Comparison of ENCODE assay signal across 8 mouse cellular contexts in genomic region chr7:142278183-142278582, GRCm38 (mm10). TPM values are rescaled to one million over a fixed set of nuclear protein-coding genes. Genes with fewer than 3 reads are reported as not detected.
DNase-seq lines count a peak whose midpoint lies in the region; ATAC-seq and TF ChIP-seq lines count a peak whose summit lies in the region.
"Not testable (repeated sequence)": the region's sequence is repeated elsewhere in the genome, so short reads cannot be mapped to it uniquely, and the experiment has no call there.
"Had no signal": no experiment of that assay in that cellular context is flagged by ENCODE, and none has a peak within 500 bp of the region (broad histone marks: within the 10 kb centered on the region; RNA-seq: fewer than 3 reads in every experiment).

No protein-coding gene starts in this region.

- peak; percentile 71 for TF ChIP-seq CTCF in Patski (IDR thresholded peaks at IDR 0.05)

- DNase-seq in Patski (ENCODE audit: low read depth, low spot score), result not testable (repeated sequence)
- peak; percentile 60 for DNase-seq in cerebellum, adult 9-10 months
- peak; percentile 57 for DNase-seq in forelimb bud, embryonic 11.5 days (ENCODE audit: low read depth, low spot score)
- peak; percentile 70 for DNase-seq in induced T-regulatory cell, adult 2 months (ENCODE audit: low read depth)
- DNase-seq in left cerebral cortex, postnatal 10 days (ENCODE audit: extremely low spot score in 1 of 2, low spot score in 2 of 2), result peak; percentile 39 to 79
- DNase-seq in mesoderm, embryonic 11.5 days (ENCODE audit: low read depth, low spot score), result peak; percentile 73
- peak; percentile 44 for DNase-seq in right cerebral cortex, postnatal 25 days

- not testable (repeated sequence) for ATAC-seq in Patski

- not testable (repeated sequence) for H3K27me3 ChIP-seq in Patski

- POLR2A ChIA-PET in Patski (lab: Charles Lee), result not testable (repeated sequence)

- in situ Hi-C loops in Patski (cut with MboI; ENCODE audit: low pct_unique_long_range_greater_than_20kb), result not testable (repeated sequence)

- intact Hi-C loops in left cerebral cortex, postnatal 10 days (cut with DNase I), result loop anchor here (1.0 kb wide), 1 partner anchor 15 kb away; no protein-coding TSS in a partner anchor

- CTCF ChIA-PET in Patski (lab: Charles Lee), result interaction anchor here (0.7 kb wide), 1 partner anchor 22 kb away, joined by 3 read pairs; no protein-coding TSS in a partner anchor

RNA-seq across cellular contexts. Expression of gene Gm4559, which starts 4.0 kb away (rescaled TPM):
- not detected for polyA plus RNA-seq in Patski (2021)
- total RNA-seq in left cerebral cortex, postnatal 10 days (2021), result not detected
- total RNA-seq: layer of hippocampus, adult 8-10 months had no signal

RNA-seq across cellular contexts. Expression of gene Krtap5-1, which starts 18.7 kb away (rescaled TPM):
- not detected for polyA plus RNA-seq in Patski (2021)
- not detected for total RNA-seq in left cerebral cortex, postnatal 10 days (2021)
- total RNA-seq: layer of hippocampus, adult 8-10 months had no signal

RNA-seq across cellular contexts. Expression of gene Gm2431, which starts 20.0 kb away (rescaled TPM):
- polyA plus RNA-seq in Patski (2021), result not detected
- not detected for total RNA-seq in left cerebral cortex, postnatal 10 days (2021)
- total RNA-seq: layer of hippocampus, adult 8-10 months had no signal

RNA-seq across cellular contexts. Expression of gene Krtap5-4, which starts 25.2 kb away (rescaled TPM):
- polyA plus RNA-seq in Patski (2021), result not detected
- total RNA-seq in left cerebral cortex, postnatal 10 days (2021), result not detected
- total RNA-seq: layer of hippocampus, adult 8-10 months had no signal

RNA-seq across cellular contexts. Expression of gene Gm40460, which starts 37.3 kb away (rescaled TPM):
- polyA plus RNA-seq in Patski (2021), result not detected
- not detected for total RNA-seq in left cerebral cortex, postnatal 10 days (2021)
- total RNA-seq: layer of hippocampus, adult 8-10 months had no signal
